Mouse (Mus musculus): ENCODE results near the gene Bmper.

The Bmper gene

GRCm38 (mm10) chr9:23351400-23351799 lies 128.5 kb downstream of the Bmper start:
- POLR2A ChIA-PET, result no interaction called here
- CTCF ChIA-PET, result no interaction called here

- ChIA-PET POLR2A (no interaction called here), CTCF (no interaction called here)
These were observed 129.5 kb downstream of the Bmper start for GRCm38 (mm10) chr9:23352396-23352795.

GRCm38 (mm10) chr9:23354201-23354820 lies 131.4 kb downstream of the Bmper start:
- CTCF ChIA-PET, result no interaction called here
- POLR2A ChIA-PET, result no interaction called here

GRCm38 (mm10) chr9:23358108-23358507 lies 135.2 kb downstream of the Bmper start:
- ChIA-PET CTCF (no interaction called here), POLR2A (no interaction called here)

GRCm38 (mm10) chr9:23363139-23363538 lies 140.3 kb downstream of the Bmper start:
- ChIA-PET CTCF (no interaction called here), POLR2A (no interaction called here)

GRCm38 (mm10) chr9:23363540-23363939 lies 140.7 kb downstream of the Bmper start:
- ChIA-PET CTCF (no interaction called here), POLR2A (no interaction called here)

GRCm38 (mm10) chr9:23364047-23364446 lies 141.2 kb downstream of the Bmper start:
- CTCF ChIA-PET, result no interaction called here
- POLR2A ChIA-PET, result interaction anchor here in 1 of 4 experiments (0.7 kb wide), 1 partner anchor 22 kb away, joined by 4 read pairs; no protein-coding TSS in a partner anchor

- CTCF ChIA-PET, result no interaction called here
- POLR2A ChIA-PET, result no interaction called here
These were observed 145.2 kb downstream of the Bmper start for GRCm38 (mm10) chr9:23368124-23368523.

GRCm38 (mm10) chr9:23374789-23375460 lies 152.0 kb downstream of the Bmper start:
- ChIA-PET CTCF (no interaction called here), POLR2A (interaction anchor here in 1 of 4 experiments (0.6 kb wide), 1 partner anchor 34 kb away, joined by 7 read pairs; no protein-coding TSS in a partner anchor)

- CTCF ChIA-PET, result no interaction called here
These were observed 155.2 kb downstream of the Bmper start for GRCm38 (mm10) chr9:23377831-23378730.

GRCm38 (mm10) chr9:23378731-23379170 lies 155.9 kb downstream of the Bmper start:
- ChIA-PET CTCF (no interaction called here), POLR2A (no interaction called here)

More at GRCm38 (mm10) chr9:23377831-23378730, 155.2 kb downstream of the Bmper start:
- POLR2A ChIA-PET, result interaction anchor here in 1 of 4 experiments (0.6 kb wide), 1 partner anchor 96 kb away, joined by 4 read pairs; no protein-coding TSS in a partner anchor

- POLR2A ChIA-PET, result no interaction called here
- CTCF ChIA-PET, result no interaction called here
These were observed 157.4 kb downstream of the Bmper start for GRCm38 (mm10) chr9:23380171-23380835.

GRCm38 (mm10) chr9:23383291-23383690 lies 160.4 kb downstream of the Bmper start:
- CTCF ChIA-PET, result no interaction called here
- POLR2A ChIA-PET, result no interaction called here

GRCm38 (mm10) chr9:23383837-23384236 lies 161.0 kb downstream of the Bmper start:
- ChIA-PET CTCF (no interaction called here), POLR2A (no interaction called here)

- CTCF ChIA-PET, result no interaction called here
- POLR2A ChIA-PET, result interaction anchor here in 1 of 4 experiments (0.6 kb wide), 1 partner anchor 1393 kb away, joined by 3 read pairs; no protein-coding TSS in a partner anchor
These were observed 162.0 kb downstream of the Bmper start for GRCm38 (mm10) chr9:23384880-23385279.

GRCm38 (mm10) chr9:23386201-23386600 lies 163.3 kb downstream of the Bmper start:
- POLR2A ChIA-PET, result no interaction called here
- CTCF ChIA-PET, result no interaction called here

- POLR2A ChIA-PET, result no interaction called here
- CTCF ChIA-PET, result interaction anchor here in 1 of 4 experiments (0.6 kb wide), 1 partner anchor 1992 kb away, joined by 3 read pairs; no protein-coding TSS in a partner anchor
These were observed 167.2 kb downstream of the Bmper start for GRCm38 (mm10) chr9:23390118-23390517.

GRCm38 (mm10) chr9:23394652-23395317 lies 171.9 kb downstream of the Bmper start:
- CTCF ChIA-PET, result interaction anchor here in 1 of 4 experiments (0.9 kb wide), 1 partner anchor 686 kb away, joined by 3 read pairs; no protein-coding TSS in a partner anchor

GRCm38 (mm10) chr9:23396186-23396585 lies 173.3 kb downstream of the Bmper start:
- CTCF ChIA-PET, result no interaction called here
- POLR2A ChIA-PET, result no interaction called here

More at GRCm38 (mm10) chr9:23394652-23395317, 171.9 kb downstream of the Bmper start:
- POLR2A ChIA-PET, result no interaction called here
